Mouse (Mus musculus) midbrain, embryonic 12.5 days (tissue): ENCODE data around the gene Zbtb32. TPM values are rescaled to one million over a fixed set of nuclear protein-coding genes. Genes with fewer than 3 reads are reported as not detected.

Experiments
- ATAC-seq: fragments of 200-750 bp; cut with Nextera tagmentation; 2 replicates; pipeline ENCODE4 v1.8.0; 2017; ENCODE audit warnings: low read depth, moderate TSS enrichment, moderate library complexity; ENCODE audit not compliant: low FRiP score
- H3K27ac ChIP-seq: fragments of 300-500 bp; sonication (generic); replicated peaks from 2 replicates; pipeline ENCODE4 v1.5.1; 2016; ENCODE audit warnings: mild to moderate bottlenecking
- H3K27me3 ChIP-seq: fragments of 300-500 bp; sonication (generic); 2 replicates; pipeline ENCODE4 v1.6.1; 2016; ENCODE audit warnings: mild to moderate bottlenecking
- H3K36me3 ChIP-seq: fragments of 300-500 bp; sonication (generic); 2 replicates; pipeline ENCODE4 v1.6.1; 2016
- H3K4me1 ChIP-seq: fragments of 300-500 bp; sonication (generic); 2 replicates; pipeline ENCODE4 v1.6.1; 2016
- H3K4me2 ChIP-seq: fragments of 300-500 bp; sonication (generic); replicated peaks from 2 replicates; pipeline ENCODE4 v1.6.1; 2016; ENCODE audit warnings: mild to moderate bottlenecking, moderate library complexity
- H3K4me3 ChIP-seq: fragments of 300-500 bp; sonication (generic); 2 replicates; pipeline ENCODE4 v1.5.1; 2016; ENCODE audit warnings: mild to moderate bottlenecking
- H3K9ac ChIP-seq: fragments of 300-500 bp; sonication (generic); replicated peaks from 2 replicates; pipeline ENCODE4 v1.6.1; 2016; ENCODE audit warnings: mild to moderate bottlenecking, moderate library complexity
- H3K9me3 ChIP-seq: fragments of 300-500 bp; sonication (generic); 2 replicates; pipeline ENCODE4 v1.6.1; 2016; ENCODE audit warnings: mild to moderate bottlenecking
- WGBS: fragments of 180-500 bp; shearing (Covaris S2); methylation state at CpG from one replicate; pipeline ENCODE4 v1.1.7; 2016; 5-methylcytosine and 5-hydroxymethylcytosine counted together
- polyA plus RNA-seq: library from polyadenylated mRNA; unstranded; fragments of >200 nt; fragmentation: Nextera tagmentation; extraction: Ambion mirVana; gene quantifications from 2 replicates; pipeline ENCODE4 v1.2.1, GENCODE M21; 2016

Zbtb32 gene
- polyA plus RNA-seq, 1 experiment from 2014 or later: 0.47 TPM

DNA sequence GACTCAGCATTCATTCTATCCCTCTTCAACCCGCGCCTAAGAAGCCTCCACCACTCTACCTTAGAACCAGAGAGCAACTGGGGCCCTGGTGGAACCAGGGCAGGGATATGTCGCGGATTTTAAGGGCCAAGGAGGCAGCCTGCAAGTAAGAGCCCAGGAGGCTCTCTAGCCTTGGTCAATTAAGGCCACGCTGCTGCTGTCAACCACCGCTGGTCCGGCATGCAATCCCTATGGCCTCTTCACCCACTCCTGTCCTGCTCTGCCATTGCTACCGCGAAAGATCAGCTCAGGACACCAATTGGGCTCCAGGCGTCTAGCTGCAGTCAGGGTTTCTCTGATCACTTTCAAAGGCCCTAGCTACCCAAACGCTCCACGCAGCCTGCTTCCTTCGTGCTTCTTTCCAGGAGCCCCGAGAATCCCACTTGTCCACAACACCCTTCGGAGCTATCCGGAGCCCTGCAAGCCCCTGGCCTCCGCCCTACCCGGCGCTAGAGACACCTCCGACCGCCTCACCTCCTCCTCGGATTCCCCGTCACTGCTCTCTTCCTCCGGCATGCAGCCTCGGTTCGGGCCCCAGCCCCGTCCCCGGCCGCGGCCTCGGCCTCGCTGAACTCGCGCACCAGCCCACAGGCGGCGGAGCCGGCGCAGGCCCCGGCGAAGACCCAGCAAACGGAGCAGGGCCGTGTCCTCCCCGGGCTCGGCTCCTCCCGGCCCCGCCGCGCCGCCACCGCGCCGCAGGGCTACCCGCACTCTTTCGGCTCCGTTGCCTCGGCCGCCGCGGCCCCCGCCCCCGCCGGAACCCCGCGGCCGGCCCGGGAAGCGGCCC is 10.7 kb downstream of the Zbtb32 start:
- H3K27me3 ChIP-seq: no peaks in the 10 kb centered on the region
- no peaks in the 10 kb centered on the region for H3K9me3 ChIP-seq
- ATAC-seq: peak; percentile 39
- H3K9ac ChIP-seq: peak overlapping the region; percentile 100
- H3K36me3 ChIP-seq: peaks cover 39% of the 10 kb centered on the region
- WGBS: under 1% methylated on average over 61 of the region's 67 CpGs
- H3K4me3 ChIP-seq: peak overlapping the region; percentile 98
- H3K27ac ChIP-seq: peak overlapping the region; percentile 94
- H3K4me1 ChIP-seq: peaks cover 23% of the 10 kb centered on the region
- peak overlapping the region; percentile 90 for H3K4me2 ChIP-seq

DNA sequence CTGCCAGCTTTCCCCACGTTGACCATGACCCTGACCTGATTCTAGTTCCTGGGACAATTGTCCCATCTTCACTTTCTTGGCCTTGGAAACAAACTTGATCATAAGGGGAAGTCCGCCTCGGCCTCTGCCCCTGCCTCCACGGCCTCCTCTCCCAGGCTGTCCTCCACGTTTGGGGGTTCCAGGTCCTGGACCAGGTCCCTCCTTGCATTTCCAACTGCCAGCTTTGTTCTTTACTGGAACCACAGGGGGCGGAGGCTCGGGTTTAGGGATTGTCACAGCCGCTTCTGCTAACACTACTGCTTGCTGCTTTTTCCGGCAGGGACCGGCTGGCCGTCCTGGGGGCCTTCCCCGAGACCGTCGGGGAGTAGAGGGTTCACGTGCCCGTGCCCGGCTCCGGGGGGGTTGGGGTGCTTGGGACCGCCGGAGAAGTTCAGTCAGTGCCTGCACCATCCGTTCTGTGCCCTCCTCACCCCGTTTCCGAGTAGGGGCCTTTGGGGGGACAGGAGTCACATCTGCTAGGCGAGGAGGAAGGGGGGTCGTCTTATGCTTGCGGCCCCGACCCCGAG is 12.2 kb downstream of the Zbtb32 start:
- WGBS: 89% methylated on average over 28 of the region's 28 CpGs
- H3K27me3 ChIP-seq: no peaks in the 10 kb centered on the region
- H3K36me3 ChIP-seq: peaks cover 54% of the 10 kb centered on the region
- H3K9ac ChIP-seq: no peak overlapping the region
- no peak overlapping the region for H3K27ac ChIP-seq
- peak overlapping the region; percentile 90 for H3K4me2 ChIP-seq
- no peak for ATAC-seq
- H3K4me3 ChIP-seq: peak overlapping the region; percentile 98
- peaks cover 23% of the 10 kb centered on the region for H3K4me1 ChIP-seq
- H3K9me3 ChIP-seq: no peaks in the 10 kb centered on the region

DNA sequence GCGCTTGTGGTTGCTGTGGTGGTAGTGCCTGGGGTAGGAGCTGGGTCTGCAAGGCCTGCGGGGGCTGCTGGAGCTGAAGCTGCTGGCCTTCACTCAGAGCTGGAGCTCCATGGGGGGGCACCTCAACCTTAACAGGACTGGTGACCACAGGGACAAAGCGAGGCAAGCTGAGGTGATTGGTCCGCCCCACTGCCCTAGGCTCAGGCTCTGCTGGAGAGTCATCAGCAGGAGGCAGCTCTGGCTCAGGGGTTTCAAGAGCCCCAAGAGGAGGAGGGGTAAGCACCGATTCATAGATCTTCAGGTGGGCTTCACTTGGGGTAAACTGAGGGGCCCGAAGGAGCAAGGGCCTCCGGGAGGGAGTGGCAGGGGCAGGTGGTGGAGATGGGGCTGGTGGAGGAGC is 13.5 kb downstream of the Zbtb32 start:
- Histone ChIP-seq H3K4me1 (peaks cover 22% of the 10 kb centered on the region), H3K4me2 (no peak overlapping the region), H3K9me3 (no peaks in the 10 kb centered on the region), H3K27ac (no peak overlapping the region), H3K9ac (no peak overlapping the region), H3K36me3 (peaks cover 66% of the 10 kb centered on the region), H3K27me3 (no peaks in the 10 kb centered on the region), H3K4me3 (no peak overlapping the region)
- WGBS: 97% methylated on average over 7 of the region's 7 CpGs
- no peak for ATAC-seq

DNA sequence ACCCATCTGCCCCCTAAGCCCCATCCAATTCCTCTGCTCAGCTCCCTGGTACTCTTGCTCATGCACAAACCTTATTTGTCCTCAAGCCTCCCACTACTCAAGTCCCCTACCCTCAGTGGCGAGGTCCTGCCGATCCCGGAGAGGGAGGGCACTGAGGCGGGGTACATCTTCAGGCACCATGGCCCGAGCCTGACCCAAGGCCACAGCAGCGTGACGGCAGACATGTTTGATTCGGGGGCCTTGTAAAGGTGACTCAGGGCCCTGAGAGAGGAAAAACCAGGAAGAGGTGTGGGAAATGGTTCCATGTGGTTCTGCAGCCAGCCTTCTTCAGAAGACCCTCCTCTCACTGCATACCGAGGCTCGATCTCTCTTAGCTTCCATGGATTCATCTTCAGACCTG is 14.4 kb downstream of the Zbtb32 start:
- Histone ChIP-seq H3K27me3 (no peaks in the 10 kb centered on the region), H3K9ac (no peak overlapping the region), H3K4me3 (no peak overlapping the region), H3K9me3 (no peaks in the 10 kb centered on the region), H3K27ac (no peak overlapping the region), H3K4me2 (no peak overlapping the region), H3K4me1 (peaks cover 16% of the 10 kb centered on the region), H3K36me3 (peaks cover 75% of the 10 kb centered on the region)
- no peak for ATAC-seq
- 93% methylated on average over 10 of the region's 10 CpGs for WGBS

DNA sequence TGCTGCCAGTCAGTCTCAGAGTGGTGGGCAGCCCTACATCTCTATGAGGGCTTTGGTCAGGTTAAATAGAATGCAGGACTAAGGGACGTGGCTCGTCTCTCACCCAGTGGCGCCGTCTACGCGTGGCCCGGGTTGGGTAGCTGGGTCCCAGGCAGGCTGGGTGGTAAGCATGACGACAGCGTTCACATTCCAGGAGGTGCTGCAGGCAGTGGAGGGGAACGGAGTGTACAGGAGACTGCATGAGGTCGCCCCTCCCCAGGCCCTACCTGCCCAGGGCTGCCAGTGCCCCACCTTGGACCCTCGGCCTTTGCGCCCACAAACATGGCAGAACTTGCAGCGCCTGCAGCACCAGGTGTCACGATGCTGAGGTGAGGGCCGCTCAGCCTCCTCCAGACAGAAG is 17.2 kb downstream of the Zbtb32 start:
- 95% methylated on average over 16 of the region's 16 CpGs for WGBS
- H3K27ac ChIP-seq: no peak overlapping the region
- no peak for ATAC-seq

DNA sequence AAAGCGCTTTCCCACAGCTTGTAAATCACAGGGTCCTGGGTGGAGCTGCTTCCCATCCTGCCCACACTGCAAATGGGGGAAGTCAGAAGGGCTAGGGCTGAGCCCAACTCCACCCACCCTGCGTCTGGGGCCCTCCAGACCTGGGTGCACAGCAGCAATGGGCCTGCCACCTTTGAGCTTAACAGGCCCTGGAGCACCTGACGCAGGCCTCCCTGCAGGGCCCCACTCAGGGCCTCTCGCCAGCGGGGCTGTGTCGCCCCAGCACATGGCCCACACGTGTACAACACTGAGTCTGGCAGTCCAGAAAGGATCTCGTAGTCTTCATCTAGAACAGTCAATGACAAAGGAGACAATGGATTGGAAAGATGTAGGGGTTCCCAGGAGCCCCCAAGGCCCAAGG is 18.8 kb downstream of the Zbtb32 start:
- Histone ChIP-seq H3K4me2 (no peak overlapping the region), H3K27me3 (no peaks in the 10 kb centered on the region), H3K9me3 (no peaks in the 10 kb centered on the region), H3K4me3 (no peak overlapping the region), H3K9ac (no peak overlapping the region), H3K36me3 (peaks cover 98% of the 10 kb centered on the region), H3K4me1 (no peaks in the 10 kb centered on the region), H3K27ac (no peak overlapping the region)
- WGBS: 96% methylated on average over 8 of the region's 8 CpGs
- ATAC-seq: no peak

More for the DNA sequence above, 17.2 kb downstream of the Zbtb32 start:
- H3K27me3 ChIP-seq: no peaks in the 10 kb centered on the region
- H3K4me1 ChIP-seq: peaks cover 3% of the 10 kb centered on the region
- no peak overlapping the region for H3K4me3 ChIP-seq
- H3K9ac ChIP-seq: no peak overlapping the region
- peaks cover 98% of the 10 kb centered on the region for H3K36me3 ChIP-seq
- no peaks in the 10 kb centered on the region for H3K9me3 ChIP-seq
- no peak overlapping the region for H3K4me2 ChIP-seq

DNA sequence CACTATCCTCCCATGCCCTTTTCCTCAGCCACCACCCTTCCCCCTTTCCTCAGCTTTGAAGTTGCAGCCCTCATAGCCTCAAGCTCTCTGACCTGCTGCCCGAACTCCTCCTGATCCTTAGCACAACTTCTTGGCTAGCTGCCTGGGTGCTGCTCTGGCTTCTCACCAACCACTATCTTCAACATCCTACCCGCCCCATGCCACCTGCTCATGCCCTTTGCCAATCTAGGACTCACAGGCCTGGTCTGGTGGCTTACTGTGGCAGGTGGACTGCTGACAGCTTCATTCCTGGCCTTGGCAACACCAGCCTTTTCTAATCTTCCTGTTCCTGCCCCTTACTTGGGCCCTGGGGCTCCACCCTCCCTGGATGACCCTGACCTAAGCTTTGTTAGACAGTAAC is 25.7 kb downstream of the Zbtb32 start:
- Histone ChIP-seq H3K9ac (no peak overlapping the region), H3K4me1 (no peaks in the 10 kb centered on the region), H3K27me3 (no peaks in the 10 kb centered on the region), H3K27ac (no peak overlapping the region), H3K36me3 (peaks cover 97% of the 10 kb centered on the region), H3K4me2 (no peak overlapping the region), H3K9me3 (no peaks in the 10 kb centered on the region), H3K4me3 (no peak overlapping the region)
- WGBS: 87% methylated on average over 2 of the region's 2 CpGs
- no peak for ATAC-seq

DNA sequence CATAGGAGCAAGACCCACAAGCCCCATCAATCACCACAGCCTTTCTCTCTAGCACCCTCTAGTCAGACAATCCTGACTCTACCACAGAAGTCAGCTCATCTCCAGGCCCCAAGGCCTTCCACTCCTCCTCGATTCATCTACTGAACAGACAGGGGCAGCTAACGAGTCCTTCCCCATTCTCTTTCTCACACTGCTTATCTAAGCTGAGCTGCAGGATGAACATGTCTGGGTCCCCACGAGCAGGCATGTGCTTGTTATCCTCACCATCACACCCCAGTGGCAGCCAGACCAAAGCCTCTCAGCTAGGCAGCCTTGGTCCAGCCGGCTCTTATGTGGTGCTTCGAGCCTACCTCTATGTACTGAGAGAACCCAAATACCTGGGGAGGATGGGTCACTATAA is 26.3 kb downstream of the Zbtb32 start:
- H3K36me3 ChIP-seq: peaks cover 96% of the 10 kb centered on the region
- no peaks in the 10 kb centered on the region for H3K9me3 ChIP-seq
- 89% methylated on average over 5 of the region's 5 CpGs for whole genome bisulfite sequencing
- no peak overlapping the region for H3K27ac ChIP-seq
- H3K4me3 ChIP-seq: no peak overlapping the region
- H3K27me3 ChIP-seq: no peaks in the 10 kb centered on the region
- H3K9ac ChIP-seq: no peak overlapping the region
- H3K4me1 ChIP-seq: no peaks in the 10 kb centered on the region
- no peak overlapping the region for H3K4me2 ChIP-seq
- no peak for ATAC-seq

DNA sequence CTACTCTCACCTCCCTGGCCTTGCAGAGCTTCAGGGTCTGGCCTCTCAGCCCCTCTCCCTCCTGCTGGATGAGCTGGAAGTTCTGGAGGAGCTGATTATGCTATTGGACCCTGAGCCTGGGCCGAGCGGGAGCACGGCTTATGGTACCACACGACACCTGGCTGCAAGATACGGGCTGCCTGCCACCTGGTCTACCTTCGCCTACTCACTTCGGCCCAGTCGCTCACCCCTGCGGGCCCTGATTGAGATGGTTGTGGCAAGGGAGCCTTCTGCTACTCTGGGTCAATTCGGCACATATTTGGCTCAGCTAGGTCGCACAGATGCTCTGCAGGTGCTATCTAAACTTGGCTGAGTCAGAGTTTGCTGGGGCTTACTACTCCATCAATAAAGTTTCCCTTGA is 31.2 kb downstream of the Zbtb32 start:
- WGBS: 93% methylated on average over 11 of the region's 11 CpGs
- no peak for ATAC-seq
- Histone ChIP-seq H3K36me3 (peaks cover 68% of the 10 kb centered on the region), H3K9ac (no peak overlapping the region), H3K4me1 (peaks cover 9% of the 10 kb centered on the region), H3K4me2 (no peak overlapping the region), H3K27ac (no peak overlapping the region), H3K9me3 (no peaks in the 10 kb centered on the region), H3K4me3 (no peak overlapping the region), H3K27me3 (no peaks in the 10 kb centered on the region)

DNA sequence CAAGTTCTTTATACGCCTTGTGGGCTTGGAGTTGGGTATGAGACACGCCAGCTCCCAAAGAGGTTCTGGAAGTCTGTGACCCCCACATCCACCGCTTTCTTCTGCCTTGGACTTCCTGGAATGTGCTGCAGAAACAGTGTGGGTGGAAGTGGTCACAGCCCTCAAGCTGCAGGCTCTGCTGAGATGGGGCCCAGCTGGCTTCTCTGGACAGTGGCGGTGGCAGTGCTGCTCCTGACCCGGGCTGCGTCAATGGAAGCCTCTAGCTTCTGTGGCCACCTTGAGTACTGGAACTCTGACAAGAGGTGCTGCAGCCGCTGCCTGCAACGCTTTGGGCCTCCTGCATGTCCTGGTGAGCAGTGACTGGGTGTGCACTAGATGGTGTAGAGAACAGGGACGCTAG is 32.7 kb downstream of the Zbtb32 start:
- H3K4me2 ChIP-seq: no peak overlapping the region
- no peak overlapping the region for H3K9ac ChIP-seq
- no peak for ATAC-seq
- H3K36me3 ChIP-seq: peaks cover 55% of the 10 kb centered on the region
- no peaks in the 10 kb centered on the region for H3K27me3 ChIP-seq
- no peak overlapping the region for H3K27ac ChIP-seq
- no peaks in the 10 kb centered on the region for H3K9me3 ChIP-seq
- WGBS: 89% methylated on average over 9 of the region's 9 CpGs
- H3K4me3 ChIP-seq: no peak overlapping the region
- H3K4me1 ChIP-seq: peaks cover 15% of the 10 kb centered on the region

DNA sequence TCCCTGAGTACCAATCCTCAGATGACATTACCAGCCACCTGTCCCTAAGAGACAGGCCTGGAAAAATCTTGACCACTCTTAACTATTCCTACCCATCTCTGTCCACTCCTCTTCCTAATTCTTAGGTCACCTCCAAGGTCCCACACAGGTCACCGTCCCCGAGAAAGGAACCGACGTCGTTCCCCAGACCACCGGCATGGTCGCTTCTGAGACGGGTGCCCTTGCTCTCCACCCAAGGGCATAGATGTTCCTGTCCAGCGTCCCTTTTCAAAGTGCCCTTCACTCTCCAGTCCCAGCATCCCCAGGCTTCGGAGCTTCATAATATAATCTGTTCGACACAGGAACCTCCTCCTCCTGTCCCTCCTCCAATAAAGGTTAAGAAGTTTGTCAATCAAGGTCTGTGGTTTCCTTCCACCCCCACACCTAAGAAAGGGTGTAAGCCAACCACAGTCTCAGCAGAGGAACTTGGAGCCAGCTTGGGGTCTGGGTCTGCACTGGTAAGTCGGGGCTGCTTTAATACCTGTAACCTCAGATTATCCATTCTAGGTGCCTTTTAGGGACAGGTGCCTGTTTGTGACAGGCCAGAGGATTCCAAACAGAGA is 33.6 kb downstream of the Zbtb32 start, which contains the start of gene Igflr1:
Gene Igflr1, plus strand, starts transcription at position 458 of the 602 bp plus-strand sequence.
- Histone ChIP-seq H3K4me2 (peak within 1 kb of the TSS; percentile 62; the same call in 1 of the 2 replicates), H3K9ac (no peak within 1 kb of the TSS), H3K36me3 (peaks cover 45% of the 10 kb centered on the region), H3K4me1 (peaks cover 18% of the 10 kb centered on the region), H3K27ac (no peak within 1 kb of the TSS), H3K4me3 (0 out of 2 replicates have a peak within 1 kb of the TSS, but pooled peaks have one; percentile 7), H3K9me3 (no peaks in the 10 kb centered on the region), H3K27me3 (no peaks in the 10 kb centered on the region)
- no peak for ATAC-seq
- 94% methylated on average over 12 of the region's 12 CpGs for WGBS

DNA sequence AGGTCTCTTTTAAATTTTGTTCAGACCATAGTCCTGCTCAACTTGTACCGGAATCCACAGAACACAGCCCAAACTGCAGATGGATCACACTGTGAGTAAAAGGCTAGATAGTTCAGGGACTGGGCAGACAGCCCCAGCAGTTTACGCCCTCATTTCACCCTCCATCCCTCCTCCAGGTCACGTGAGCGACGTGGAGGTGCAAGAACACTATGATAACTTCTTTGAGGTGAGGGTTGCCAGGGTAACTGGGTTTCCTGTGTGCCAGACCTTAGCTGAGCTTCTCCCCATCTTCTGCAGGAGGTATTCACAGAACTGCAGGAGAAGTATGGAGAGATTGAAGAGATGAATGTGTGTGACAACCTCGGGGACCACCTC is 34.8 kb downstream of the Zbtb32 start:
- peak overlapping the region; percentile 92 for H3K27ac ChIP-seq
- H3K4me3 ChIP-seq: peak overlapping the region; percentile 76
- ATAC-seq: peak; percentile 0; the same call in 1 of the 2 replicates
- H3K36me3 ChIP-seq: peaks cover 34% of the 10 kb centered on the region
- peaks cover 23% of the 10 kb centered on the region for H3K4me1 ChIP-seq
- peak overlapping the region; percentile 81; the same call in 1 of the 2 replicates for H3K9ac ChIP-seq
- H3K4me2 ChIP-seq: peak overlapping the region; percentile 62
- WGBS: 24% methylated on average over 6 of the region's 6 CpGs
- H3K27me3 ChIP-seq: no peaks in the 10 kb centered on the region
- H3K9me3 ChIP-seq: no peaks in the 10 kb centered on the region
